Mouse (Mus musculus) intestine, embryonic 14.5 days (tissue): ENCODE data around the gene Arhgap17. TPM values are rescaled to one million over a fixed set of nuclear protein-coding genes. Genes with fewer than 3 reads are reported as not detected.

Source experiments
- ATAC-seq: fragments of 200-750 bp; cut with Nextera tagmentation; replicated peaks from 2 replicates; pipeline ENCODE4 v1.8.0; 2017; ENCODE audit warnings: low read depth, moderate number of reproducible peaks, moderate TSS enrichment, moderate library complexity; ENCODE audit not compliant: low FRiP score, low TSS enrichment
- DNase-seq: peaks from one replicate; pipeline ENCODE4 v3.0.0-alpha.2; 2018; ENCODE audit warnings: low spot score
- H3K27ac ChIP-seq: fragments of 300-500 bp; sonication (generic); 2 replicates; pipeline ENCODE4 v1.5.1; 2014; ENCODE audit warnings: low read depth, mild to moderate bottlenecking, control low read depth
- H3K27me3 ChIP-seq: fragments of 300-500 bp; sonication (generic); replicated peaks from 2 replicates; pipeline ENCODE4 v1.6.1; 2014; ENCODE audit warnings: low read length, control low read depth; ENCODE audit not compliant: control insufficient read depth, insufficient read depth
- H3K36me3 ChIP-seq: fragments of 300-500 bp; sonication (generic); 2 replicates; pipeline ENCODE4 v1.6.1; 2014; ENCODE audit warnings: low read length, control low read depth; ENCODE audit not compliant: control insufficient read depth, insufficient read depth
- H3K4me1 ChIP-seq: fragments of 300-500 bp; sonication (generic); replicated peaks from 2 replicates; pipeline ENCODE4 v1.6.1; 2014; ENCODE audit warnings: low read length, control low read depth, mixed read lengths; ENCODE audit not compliant: control insufficient read depth, insufficient read depth
- H3K4me2 ChIP-seq: fragments of 300-500 bp; sonication (generic); 2 replicates; pipeline ENCODE4 v1.6.1; 2014; ENCODE audit warnings: low read length
- H3K4me3 ChIP-seq: fragments of 300-500 bp; sonication (generic); 2 replicates; pipeline ENCODE4 v1.5.1; 2014; ENCODE audit warnings: low read depth, low read length, control low read depth, mixed read lengths
- H3K9ac ChIP-seq: fragments of 300-500 bp; sonication (generic); 2 replicates; pipeline ENCODE4 v1.6.1; 2014; ENCODE audit warnings: mild to moderate bottlenecking, low read length
- H3K9me3 ChIP-seq: fragments of 300-500 bp; sonication (generic); 2 replicates; pipeline ENCODE4 v1.6.1; 2016; ENCODE audit warnings: low read length, control low read depth; ENCODE audit not compliant: control insufficient read depth
- WGBS: fragments of 180-500 bp; shearing (Covaris S2); extraction: QIAGEN DNeasy Blood & Tissue Kit; methylation state at CpG from one replicate; pipeline ENCODE4 v1.1.7; 2014; 5-methylcytosine and 5-hydroxymethylcytosine counted together
- polyA plus RNA-seq: library from polyadenylated mRNA; unstranded; fragments of >200 nt; fragmentation: Nextera tagmentation; extraction: Ambion mirVana; gene quantifications from 2 replicates; pipeline ENCODE4 v1.2.1, GENCODE M21; 2014

Gene Arhgap17
- polyA plus RNA-seq, 1 experiment from 2014 or later = 28.9 TPM

- no peaks in the 10 kb centered on the region for H3K27me3 ChIP-seq
- H3K4me1 ChIP-seq = no peaks in the 10 kb centered on the region
- WGBS = 82% methylated on average over 4 of the region's 4 CpGs
- ATAC-seq (no peak), DNase-seq (no peak)
- H3K4me3 ChIP-seq = no peak overlapping the region
- H3K36me3 ChIP-seq = peaks cover 27% of the 10 kb centered on the region
- no peak overlapping the region for H3K27ac ChIP-seq
- H3K9me3 ChIP-seq = no peaks in the 10 kb centered on the region
- H3K4me2 ChIP-seq = no peak overlapping the region
- H3K9ac ChIP-seq = no peak overlapping the region
Measured at GRCm38 (mm10) chr7:123276568-123276967, 93.1 kb downstream of the Arhgap17 start.

GRCm38 (mm10) chr7:123273056-123273455 is 96.7 kb downstream of the Arhgap17 start:
- Histone ChIP-seq H3K9me3 (no peaks in the 10 kb centered on the region), H3K36me3 (peaks cover 3% of the 10 kb centered on the region; the same call in 1 of the 2 replicates), H3K9ac (no peak overlapping the region), H3K4me2 (no peak overlapping the region), H3K27ac (no peak overlapping the region), H3K4me1 (no peaks in the 10 kb centered on the region), H3K27me3 (no peaks in the 10 kb centered on the region), H3K4me3 (no peak overlapping the region)
- WGBS = 57% methylated on average over 11 of the region's 11 CpGs
- ATAC-seq (no peak), DNase-seq (no peak)

GRCm38 (mm10) chr7:123258103-123258502 is 111.6 kb downstream of the Arhgap17 start:
- Histone ChIP-seq H3K27me3 (no peaks in the 10 kb centered on the region), H3K4me1 (no peaks in the 10 kb centered on the region), H3K4me3 (no peak overlapping the region), H3K4me2 (no peak overlapping the region), H3K27ac (no peak overlapping the region), H3K9me3 (no peaks in the 10 kb centered on the region), H3K9ac (no peak overlapping the region), H3K36me3 (no peaks in the 10 kb centered on the region)
- ATAC-seq (no peak), DNase-seq (no peak)
- 73% methylated on average over 8 of the region's 8 CpGs for WGBS

- DNase-seq = no peak
- H3K4me2 ChIP-seq = no peak overlapping the region
- no peak overlapping the region for H3K4me3 ChIP-seq
- ATAC-seq = no peak
- no peaks in the 10 kb centered on the region for H3K27me3 ChIP-seq
- no peak overlapping the region for H3K27ac ChIP-seq
- H3K9ac ChIP-seq = no peak overlapping the region
- WGBS = 90% methylated on average over 14 of the region's 14 CpGs
- no peaks in the 10 kb centered on the region for H3K36me3 ChIP-seq
- no peaks in the 10 kb centered on the region for H3K9me3 ChIP-seq
- no peaks in the 10 kb centered on the region for H3K4me1 ChIP-seq
Measured at GRCm38 (mm10) chr7:123254196-123254970, 115.3 kb downstream of the Arhgap17 start.

- Histone ChIP-seq H3K27ac (no peak overlapping the region), H3K4me3 (no peak overlapping the region), H3K4me1 (no peaks in the 10 kb centered on the region), H3K9ac (no peak overlapping the region), H3K36me3 (no peaks in the 10 kb centered on the region), H3K9me3 (no peaks in the 10 kb centered on the region), H3K4me2 (no peak overlapping the region), H3K27me3 (no peaks in the 10 kb centered on the region)
- WGBS = 88% methylated on average over 7 of the region's 7 CpGs
- DNase-seq (no peak), ATAC-seq (no peak)
Measured at GRCm38 (mm10) chr7:123253396-123253795, 116.3 kb downstream of the Arhgap17 start.

- no peak overlapping the region for H3K4me3 ChIP-seq
- no peaks in the 10 kb centered on the region for H3K9me3 ChIP-seq
- H3K27ac ChIP-seq = no peak overlapping the region
- no peaks in the 10 kb centered on the region for H3K36me3 ChIP-seq
- H3K9ac ChIP-seq = no peak overlapping the region
- H3K4me1 ChIP-seq = no peaks in the 10 kb centered on the region
- DNase-seq (no peak), ATAC-seq (no peak)
- H3K27me3 ChIP-seq = no peaks in the 10 kb centered on the region
- 57% methylated on average over 6 of the region's 6 CpGs for WGBS
- no peak overlapping the region for H3K4me2 ChIP-seq
Measured at GRCm38 (mm10) chr7:123251343-123251742, 118.4 kb downstream of the Arhgap17 start.

GRCm38 (mm10) chr7:123248166-123248565 is 121.5 kb downstream of the Arhgap17 start:
- no peak overlapping the region for H3K4me3 ChIP-seq
- DNase-seq (no peak), ATAC-seq (no peak)
- no peaks in the 10 kb centered on the region for H3K4me1 ChIP-seq
- 49% methylated on average over 2 of the region's 2 CpGs for WGBS
- no peaks in the 10 kb centered on the region for H3K9me3 ChIP-seq
- no peaks in the 10 kb centered on the region for H3K27me3 ChIP-seq
- H3K4me2 ChIP-seq = no peak overlapping the region
- H3K36me3 ChIP-seq = no peaks in the 10 kb centered on the region
- H3K9ac ChIP-seq = no peak overlapping the region
- no peak overlapping the region for H3K27ac ChIP-seq

GRCm38 (mm10) chr7:123246504-123247084 is 123.1 kb downstream of the Arhgap17 start:
- 36% methylated on average over 4 of the region's 4 CpGs for WGBS
- H3K27me3 ChIP-seq = no peaks in the 10 kb centered on the region
- H3K27ac ChIP-seq = no peak overlapping the region
- no peak overlapping the region for H3K4me2 ChIP-seq
- no peaks in the 10 kb centered on the region for H3K4me1 ChIP-seq
- H3K9me3 ChIP-seq = no peaks in the 10 kb centered on the region
- H3K4me3 ChIP-seq = no peak overlapping the region
- H3K36me3 ChIP-seq = no peaks in the 10 kb centered on the region
- ATAC-seq (no peak), DNase-seq (no peak)
- H3K9ac ChIP-seq = no peak overlapping the region

GRCm38 (mm10) chr7:123244833-123245232 is 124.9 kb downstream of the Arhgap17 start:
- DNase-seq (no peak), ATAC-seq (peak; percentile 14; the same call in 1 of the 2 replicates)
- Histone ChIP-seq H3K36me3 (no peaks in the 10 kb centered on the region), H3K27ac (no peak overlapping the region), H3K4me3 (no peak overlapping the region), H3K4me1 (no peaks in the 10 kb centered on the region), H3K9ac (no peak overlapping the region), H3K27me3 (no peaks in the 10 kb centered on the region), H3K4me2 (no peak overlapping the region), H3K9me3 (no peaks in the 10 kb centered on the region)
- WGBS = 67% methylated on average over 1 of the region's 1 CpGs
